30 mouse cellular contexts compared by ENCODE assay signal in the genomic region with DNA sequence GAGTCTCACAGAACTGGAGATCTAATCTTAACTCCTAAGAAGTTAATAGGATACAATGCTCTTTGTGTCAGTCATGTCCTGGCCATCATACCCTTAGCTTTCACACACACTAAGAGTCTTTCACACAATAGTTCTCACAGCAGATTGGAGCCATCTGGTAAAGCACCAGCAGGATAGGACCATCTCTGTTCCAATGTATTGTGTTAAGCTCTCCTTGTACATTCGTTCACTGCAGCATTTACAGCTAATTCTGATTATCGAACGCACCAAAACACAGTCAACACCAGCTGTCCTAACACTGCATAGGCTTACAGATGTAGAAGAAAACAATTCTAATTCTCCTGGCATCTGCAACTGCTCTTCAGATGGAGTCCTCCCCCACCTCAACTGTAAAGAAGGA. TPM values are rescaled to one million over a fixed set of nuclear protein-coding genes. Genes with fewer than 3 reads are reported as not detected.
DNase-seq lines count a peak whose midpoint lies in the region; ATAC-seq lines count a peak whose summit lies in the region.
"Had no signal": no experiment of that assay in that cellular context is flagged by ENCODE, and none has a peak within 500 bp of the region (broad histone marks: within the 10 kb centered on the region; RNA-seq: fewer than 3 reads in every experiment).

No protein-coding gene starts in this region.

- no peak overlapping the region for H3K4me3 ChIP-seq in hindbrain, embryonic 14.5 days (replicated peaks; ENCODE audit: low read length)
- H3K4me3 ChIP-seq: embryonic facial prominence, embryonic 10.5 days; embryonic facial prominence, embryonic 13.5 days; erythroblast, embryonic 14.5 days; forebrain, embryonic 13.5 days; heart, embryonic 12.5 days; heart, embryonic 15.5 days; hindbrain, embryonic 10.5 days; hindbrain, embryonic 13.5 days had no signal

- H3K4me2 ChIP-seq in hindbrain, embryonic 14.5 days (replicated peaks) = no peak overlapping the region
- H3K4me2 ChIP-seq: embryonic facial prominence, embryonic 13.5 days; forebrain, embryonic 13.5 days; heart, embryonic 12.5 days; heart, embryonic 15.5 days; hindbrain, embryonic 13.5 days had no signal

- 95% methylated on average over 3 of the region's 3 CpGs for WGBS in hindbrain, embryonic 14.5 days

- ATAC-seq in hindbrain, embryonic 14.5 days (ENCODE audit: low FRiP score) = no peak
- ATAC-seq: CD4-positive, CD25-positive, alpha-beta regulatory T cell, adult 4 months; forebrain, embryonic 13.5 days; forebrain, embryonic 16.5 days; hindbrain, postnatal 0 days had no signal

- no peaks in the 10 kb centered on the region for H3K4me1 ChIP-seq in hindbrain, embryonic 14.5 days (replicated peaks; ENCODE audit: control insufficient read depth, insufficient read depth, low read length)
- H3K4me1 ChIP-seq: embryonic facial prominence, embryonic 10.5 days; forebrain, embryonic 13.5 days; heart, embryonic 12.5 days; hindbrain, embryonic 10.5 days; hindbrain, embryonic 13.5 days had no signal

- H3K27ac ChIP-seq in hindbrain, embryonic 14.5 days = no peak overlapping the region
- H3K27ac ChIP-seq: embryonic facial prominence, embryonic 10.5 days; embryonic facial prominence, embryonic 13.5 days; forebrain, embryonic 13.5 days; heart, embryonic 15.5 days; hindbrain, embryonic 10.5 days; hindbrain, embryonic 13.5 days; hindbrain, postnatal 0 days had no signal

- DNase-seq in layer of hippocampus, adult 18-20 months (ENCODE audit: low spot score in 2 of 2) = peak; percentile 36 to 83
- DNase-seq in layer of hippocampus, postnatal 10 days (ENCODE audit: low spot score in 2 of 2) = no peak
- DNase-seq in layer of hippocampus, adult 8-10 months (ENCODE audit: low spot score in 2 of 2) = peak; percentile 45 to 52
- peak; percentile 74 for DNase-seq in layer of hippocampus, adult 9-11 months
- no peak for DNase-seq in hindbrain, embryonic 14.5 days (ENCODE audit: low spot score)
- DNase-seq in cerebellum, postnatal 14 days = no peak
- DNase-seq: adrenal gland, adult 2 months; adrenal gland, postnatal 14 days; cerebellum, adult 11 months; cerebellum, adult 2 months; cerebellum, adult 9-11 months; cerebellum, postnatal 36 days; embryo, embryonic 11 days; gastrocnemius, postnatal 10 days; gastrocnemius, postnatal 36 days; heart, postnatal 10 days; heart, postnatal 36 days had no signal

- H3K27me3 ChIP-seq in hindbrain, embryonic 14.5 days (ENCODE audit: control insufficient read depth, insufficient read depth, low read length) = no peaks in the 10 kb centered on the region
- H3K27me3 ChIP-seq: embryonic facial prominence, embryonic 13.5 days; forebrain, embryonic 13.5 days; heart, embryonic 12.5 days; heart, embryonic 15.5 days; hindbrain, embryonic 13.5 days had no signal

- no peaks in the 10 kb centered on the region for H3K9me3 ChIP-seq in hindbrain, embryonic 14.5 days (ENCODE audit: control insufficient read depth, low read length)
- H3K9me3 ChIP-seq: embryonic facial prominence, embryonic 10.5 days; embryonic facial prominence, embryonic 13.5 days; forebrain, embryonic 13.5 days; heart, embryonic 12.5 days; heart, embryonic 15.5 days; hindbrain, embryonic 10.5 days; hindbrain, embryonic 13.5 days had no signal

- H3K9ac ChIP-seq in hindbrain, embryonic 14.5 days = no peak overlapping the region
- H3K9ac ChIP-seq: embryonic facial prominence, embryonic 13.5 days; forebrain, embryonic 13.5 days; heart, embryonic 12.5 days; heart, embryonic 15.5 days; hindbrain, embryonic 13.5 days had no signal

- peaks cover 47% of the 10 kb centered on the region for H3K36me3 ChIP-seq in hindbrain, embryonic 14.5 days (replicated peaks; ENCODE audit: control insufficient read depth, insufficient read depth)

RNA-seq across cellular contexts. Expression of a gene that starts 10.5 kb away (rescaled TPM):
- total RNA-seq in layer of hippocampus, adult 18-20 months (2021) = 10 to 100 TPM; 83.4 to 88.4 TPM
- 10 to 100 TPM; 74.7 to 79.8 TPM for total RNA-seq in layer of hippocampus, postnatal 10 days (2021)
- total RNA-seq in layer of hippocampus, adult 8-10 months (2022) = 100 to 1,000 TPM in 2 of 4 experiments, 10 to 100 TPM in 2; 75.3 to 108 (median 92.2) TPM
- 60.8 and 65.5 TPM in 2 replicates for polyA plus RNA-seq in hindbrain, embryonic 14.5 days (2014; fragmentation: Nextera tagmentation; extraction: Ambion mirVana)

RNA-seq across cellular contexts. Expression of a gene that starts 32.2 kb away (rescaled TPM):
- 1 to 10 TPM; 4.7 to 5.3 TPM for total RNA-seq in layer of hippocampus, adult 18-20 months (2021)
- total RNA-seq in layer of hippocampus, postnatal 10 days (2021) = 10 to 100 TPM; 10.3 to 11.2 TPM
- 1 to 10 TPM; 3.7 to 7.8 (median 6.8) TPM for total RNA-seq in layer of hippocampus, adult 8-10 months (2022)
- polyA plus RNA-seq in hindbrain, embryonic 14.5 days (2014; fragmentation: Nextera tagmentation; extraction: Ambion mirVana) = 39.8 and 46.8 TPM in 2 replicates
- total RNA-seq: granulocyte monocyte progenitor cell, adult 5-6 weeks; MEL had no signal
- polyA plus RNA-seq: erythroblast, embryonic 14.5 days had no signal

RNA-seq across cellular contexts. Expression of a gene that starts 52.5 kb away (rescaled TPM):
- 10 to 100 TPM; 26.6 to 30.7 TPM for total RNA-seq in layer of hippocampus, adult 18-20 months (2021)
- total RNA-seq in layer of hippocampus, postnatal 10 days (2021) = 10 to 100 TPM; 23.7 to 27.0 TPM
- total RNA-seq in layer of hippocampus, adult 8-10 months (2022) = 10 to 100 TPM; 27.5 to 36.6 (median 30.4) TPM
- 20.1 and 20.6 TPM in 2 replicates for polyA plus RNA-seq in hindbrain, embryonic 14.5 days (2014; fragmentation: Nextera tagmentation; extraction: Ambion mirVana)
- total RNA-seq: MEL had no signal
- polyA plus RNA-seq: erythroblast, embryonic 14.5 days had no signal

Comparison
In these comparisons a context has a peak if more than half of its experiments do, and no peak if none do; other contexts are left out.
1. DNase-seq: peak in layer of hippocampus, adult 18-20 months (2 of 2), layer of hippocampus, adult 8-10 months (2 of 2) and layer of hippocampus, adult 9-11 months (single experiment); none in layer of hippocampus, postnatal 10 days (0 of 2), hindbrain, embryonic 14.5 days (single experiment) and cerebellum, postnatal 14 days (0 of 2).